Mouse (Mus musculus): ENCODE measurements at regions not wholly inside any gene's neighbourhood (a gene's known extent, or its start where the extent isn't known, plus 50 kb on each side); places are given as distances from the start of the nearest gene placed in this dataset.

DNA sequence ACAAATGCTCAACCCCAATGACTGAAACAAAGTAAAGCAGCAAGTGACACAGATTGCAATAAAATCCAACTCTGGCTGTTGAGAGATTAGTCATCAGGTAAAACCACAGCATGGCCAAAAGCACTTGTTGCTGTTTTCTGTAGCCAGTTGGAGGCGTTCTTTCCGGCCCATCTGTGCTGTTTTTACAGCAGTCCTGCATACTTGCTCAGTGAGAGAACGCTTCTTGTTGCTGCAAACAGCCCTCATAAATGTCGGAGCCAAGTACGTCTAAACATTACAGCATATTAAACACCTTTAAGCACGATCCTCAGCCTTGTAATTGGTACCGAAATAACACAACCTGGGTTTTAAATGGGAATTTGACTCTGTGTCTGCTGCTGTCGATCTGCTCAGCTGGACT lies 65.6 kb upstream of the Hs3st3a1 start:
- no peaks in the 10 kb centered on the region for H3K27me3 ChIP-seq
- 70% methylated on average over 8 of the region's 8 CpGs for WGBS (ENCODE audit: insufficient replicate concordance)
- no peaks in the 10 kb centered on the region for H3K36me3 ChIP-seq
- H3K4me3 ChIP-seq (replicated peaks), result no peak overlapping the region
- H3K4me2 ChIP-seq, result no peak overlapping the region
- H3K4me1 ChIP-seq (replicated peaks), result no peaks in the 10 kb centered on the region
- DNase-seq (no peak), ATAC-seq (ENCODE audit: low read depth) (no peak)
- H3K9ac ChIP-seq, result no peak overlapping the region
- no peak overlapping the region for H3K27ac ChIP-seq
- H3K9me3 ChIP-seq (replicated peaks), result no peaks in the 10 kb centered on the region

DNA sequence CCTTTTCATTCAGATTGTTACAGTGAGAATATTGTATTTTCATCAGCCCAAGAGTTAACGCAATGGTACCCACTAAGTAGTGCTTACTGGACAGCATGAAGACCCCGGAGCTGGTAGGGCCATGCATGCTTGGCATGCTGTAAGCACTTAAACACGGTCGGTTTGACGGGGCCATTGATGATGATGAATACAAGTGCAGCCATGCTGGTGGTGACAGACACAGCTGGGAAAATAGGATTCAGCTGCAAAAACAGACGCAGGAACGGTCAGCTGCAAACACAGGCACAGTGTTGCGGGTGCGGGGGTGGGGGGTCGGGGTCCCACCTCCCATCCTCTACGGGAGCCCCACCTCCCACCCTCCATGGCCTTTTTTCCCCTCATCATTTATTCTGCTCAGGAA lies 99.7 kb upstream of the Hs3st3a1 start:
- no peaks in the 10 kb centered on the region for H3K4me1 ChIP-seq (replicated peaks)
- no peaks in the 10 kb centered on the region for H3K36me3 ChIP-seq
- ATAC-seq (ENCODE audit: low read depth) (no peak), DNase-seq (no peak)
- no peak overlapping the region for H3K27ac ChIP-seq
- no peak overlapping the region for H3K4me3 ChIP-seq (replicated peaks)
- H3K27me3 ChIP-seq, result no peaks in the 10 kb centered on the region
- 71% methylated on average over 11 of the region's 11 CpGs for WGBS (ENCODE audit: insufficient replicate concordance)
- H3K4me2 ChIP-seq, result no peak overlapping the region
- no peak overlapping the region for H3K9ac ChIP-seq
- H3K9me3 ChIP-seq (replicated peaks), result no peaks in the 10 kb centered on the region

DNA sequence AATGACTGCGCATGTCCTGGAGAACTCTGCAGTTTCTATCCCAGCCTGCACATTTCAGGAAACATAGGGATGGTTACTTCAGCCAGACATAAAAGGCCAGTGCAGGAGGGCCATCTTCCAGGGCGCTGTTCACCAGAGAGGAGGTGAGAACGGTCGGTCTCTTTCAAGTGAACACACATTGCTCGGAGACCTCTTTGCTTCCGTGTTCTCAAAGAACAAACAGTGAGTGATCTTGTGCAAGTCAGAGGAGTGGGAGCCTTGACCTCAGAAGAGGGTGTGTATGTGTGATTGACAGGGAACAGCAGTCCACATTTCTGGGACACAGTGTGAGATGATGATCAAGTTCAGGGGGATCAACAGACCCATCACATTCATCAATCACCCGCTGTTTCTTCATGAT lies 102.7 kb upstream of the Hs3st3a1 start:
- Histone ChIP-seq H3K9me3 (replicated peaks) (no peaks in the 10 kb centered on the region), H3K27ac (no peak overlapping the region), H3K36me3 (no peaks in the 10 kb centered on the region), H3K4me3 (replicated peaks) (no peak overlapping the region), H3K9ac (no peak overlapping the region), H3K4me1 (replicated peaks) (no peaks in the 10 kb centered on the region), H3K4me2 (no peak overlapping the region), H3K27me3 (no peaks in the 10 kb centered on the region)
- 71% methylated on average over 7 of the region's 7 CpGs for WGBS (ENCODE audit: insufficient replicate concordance)
- DNase-seq (no peak), ATAC-seq (ENCODE audit: low read depth) (no peak)

GRCm38 (mm10) chr11:64331811-64332210 lies 103.3 kb upstream of the Hs3st3a1 start:
- WGBS (ENCODE audit: insufficient replicate concordance), result 59% methylated on average over 5 of the region's 5 CpGs

DNA sequence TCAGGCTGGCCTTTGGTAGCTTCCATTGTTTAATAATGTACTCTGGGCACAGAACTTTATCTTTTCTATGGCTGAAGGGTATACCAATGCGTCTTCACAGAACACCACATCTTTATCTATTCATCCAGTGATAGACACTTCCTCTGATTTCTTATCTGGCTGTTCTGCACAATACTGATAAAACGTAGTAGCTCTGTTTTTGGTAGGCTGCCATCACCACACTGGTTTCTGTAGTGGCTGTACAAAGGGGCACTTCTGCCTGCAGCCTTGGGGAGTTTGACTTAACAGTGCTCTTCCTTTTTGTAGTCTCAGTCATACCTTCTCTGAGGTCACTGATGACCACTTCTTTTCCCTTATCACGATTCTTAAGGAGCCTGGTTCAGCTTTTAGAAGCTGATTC lies 106.0 kb upstream of the Hs3st3a1 start:
- ATAC-seq (ENCODE audit: low read depth) (no peak), DNase-seq (no peak)
- H3K27ac ChIP-seq, result no peak overlapping the region
- 4% methylated on average over 3 of the region's 3 CpGs for WGBS (ENCODE audit: insufficient replicate concordance)
- no peak overlapping the region for H3K9ac ChIP-seq
- no peaks in the 10 kb centered on the region for H3K36me3 ChIP-seq
- H3K4me1 ChIP-seq (replicated peaks), result no peaks in the 10 kb centered on the region
- H3K4me2 ChIP-seq, result no peak overlapping the region
- no peaks in the 10 kb centered on the region for H3K27me3 ChIP-seq
- no peaks in the 10 kb centered on the region for H3K9me3 ChIP-seq (replicated peaks)
- H3K4me3 ChIP-seq (replicated peaks), result no peak overlapping the region

More at GRCm38 (mm10) chr11:64331811-64332210, 103.3 kb upstream of the Hs3st3a1 start:
- no peaks in the 10 kb centered on the region for H3K27me3 ChIP-seq
- ATAC-seq (ENCODE audit: low read depth) (no peak), DNase-seq (no peak)
- no peak overlapping the region for H3K9ac ChIP-seq
- no peak overlapping the region for H3K4me2 ChIP-seq
- no peaks in the 10 kb centered on the region for H3K36me3 ChIP-seq
- no peak overlapping the region for H3K27ac ChIP-seq
- no peaks in the 10 kb centered on the region for H3K4me1 ChIP-seq (replicated peaks)
- no peaks in the 10 kb centered on the region for H3K9me3 ChIP-seq (replicated peaks)
- no peak overlapping the region for H3K4me3 ChIP-seq (replicated peaks)

GRCm38 (mm10) chr11:64327771-64328170 lies 107.4 kb upstream of the Hs3st3a1 start:
- H3K27ac ChIP-seq, result no peak overlapping the region
- no peaks in the 10 kb centered on the region for H3K4me1 ChIP-seq (replicated peaks)
- no peaks in the 10 kb centered on the region for H3K9me3 ChIP-seq (replicated peaks)
- no peak overlapping the region for H3K4me2 ChIP-seq
- 82% methylated on average over 3 of the region's 3 CpGs for WGBS (ENCODE audit: insufficient replicate concordance)
- H3K9ac ChIP-seq, result no peak overlapping the region
- ATAC-seq (ENCODE audit: low read depth), result no peak
- no peaks in the 10 kb centered on the region for H3K27me3 ChIP-seq
- no peak overlapping the region for H3K4me3 ChIP-seq (replicated peaks)
- DNase-seq, result no peak
- no peaks in the 10 kb centered on the region for H3K36me3 ChIP-seq

- 60% methylated on average over 7 of the region's 7 CpGs for WGBS (ENCODE audit: insufficient replicate concordance)
These were observed 108.5 kb upstream of the Hs3st3a1 start for GRCm38 (mm10) chr11:64326646-64327045.

DNA sequence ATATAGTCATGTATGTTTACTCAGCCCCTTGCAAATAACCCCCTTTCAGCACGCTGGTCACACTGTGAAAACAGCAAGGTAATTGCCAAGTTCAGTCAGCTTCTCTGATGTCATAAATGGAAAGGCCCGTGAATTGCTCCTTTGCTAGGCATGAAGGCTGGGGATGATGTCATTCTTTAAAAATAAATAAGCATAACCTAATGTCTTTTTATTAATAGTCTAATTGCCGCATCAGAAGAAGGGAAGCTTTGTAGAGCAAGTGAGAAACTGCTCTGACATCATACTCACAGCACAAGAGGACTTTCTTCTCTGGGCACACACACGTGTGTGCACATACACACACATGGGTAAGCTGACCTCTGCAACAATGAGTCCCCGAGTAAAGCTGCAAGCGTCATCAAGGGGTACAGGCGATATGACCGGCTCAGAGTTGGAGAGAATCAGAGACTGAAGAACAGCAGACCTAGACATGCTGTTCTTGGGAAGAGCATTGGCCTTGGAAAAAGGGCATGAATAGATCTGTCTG lies 113.2 kb upstream of the Hs3st3a1 start:
- Histone ChIP-seq H3K4me2 (no peak overlapping the region), H3K36me3 (no peaks in the 10 kb centered on the region), H3K9me3 (replicated peaks) (no peaks in the 10 kb centered on the region), H3K27ac (no peak overlapping the region), H3K4me1 (replicated peaks) (no peaks in the 10 kb centered on the region), H3K4me3 (replicated peaks) (no peak overlapping the region), H3K9ac (no peak overlapping the region), H3K27me3 (no peaks in the 10 kb centered on the region)
- ATAC-seq (ENCODE audit: low read depth) (no peak), DNase-seq (no peak)
- 74% methylated on average over 8 of the region's 8 CpGs for WGBS (ENCODE audit: insufficient replicate concordance)

More at GRCm38 (mm10) chr11:64326646-64327045, 108.5 kb upstream of the Hs3st3a1 start:
- Histone ChIP-seq H3K27ac (no peak overlapping the region), H3K4me2 (no peak overlapping the region), H3K36me3 (no peaks in the 10 kb centered on the region), H3K9me3 (replicated peaks) (no peaks in the 10 kb centered on the region), H3K4me1 (replicated peaks) (no peaks in the 10 kb centered on the region), H3K27me3 (no peaks in the 10 kb centered on the region), H3K4me3 (replicated peaks) (no peak overlapping the region), H3K9ac (no peak overlapping the region)
- no peak for ATAC-seq (ENCODE audit: low read depth)
- DNase-seq, result no peak

DNA sequence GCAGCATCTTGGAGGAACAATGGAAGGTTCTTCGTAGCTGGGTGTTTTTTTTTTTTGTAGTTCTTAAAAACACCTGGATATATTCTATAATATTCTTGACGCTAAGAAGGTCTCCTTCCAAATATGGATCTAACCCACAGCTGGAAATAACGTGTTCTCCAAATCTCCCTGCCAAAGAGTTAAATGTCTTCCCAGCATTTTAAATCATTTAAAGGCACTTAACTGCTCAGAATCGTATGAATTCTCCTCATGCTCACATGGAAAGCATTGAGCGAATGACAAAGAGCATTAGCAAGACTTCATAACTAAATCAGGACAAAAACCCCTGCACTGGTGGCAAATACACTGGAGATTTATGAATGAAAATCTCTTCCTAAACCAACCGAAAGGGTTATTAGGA lies 117.7 kb upstream of the Hs3st3a1 start:
- Histone ChIP-seq H3K9ac (no peak overlapping the region), H3K27me3 (no peaks in the 10 kb centered on the region), H3K9me3 (replicated peaks) (no peaks in the 10 kb centered on the region), H3K36me3 (no peaks in the 10 kb centered on the region), H3K4me1 (replicated peaks) (no peaks in the 10 kb centered on the region), H3K4me2 (no peak overlapping the region), H3K27ac (no peak overlapping the region), H3K4me3 (replicated peaks) (no peak overlapping the region)
- DNase-seq (no peak), ATAC-seq (ENCODE audit: low read depth) (no peak)
- WGBS (ENCODE audit: insufficient replicate concordance), result 61% methylated on average over 6 of the region's 6 CpGs

- no peaks in the 10 kb centered on the region for H3K36me3 ChIP-seq
- no peak overlapping the region for H3K4me3 ChIP-seq (replicated peaks)
- no peaks in the 10 kb centered on the region for H3K4me1 ChIP-seq (replicated peaks)
- DNase-seq, result no peak
- no peak overlapping the region for H3K9ac ChIP-seq
- no peak overlapping the region for H3K4me2 ChIP-seq
- H3K9me3 ChIP-seq (replicated peaks), result no peaks in the 10 kb centered on the region
- no peak overlapping the region for H3K27ac ChIP-seq
- WGBS (ENCODE audit: insufficient replicate concordance), result 51% methylated on average over 5 of the region's 5 CpGs
- H3K27me3 ChIP-seq, result no peaks in the 10 kb centered on the region
- ATAC-seq (ENCODE audit: low read depth), result no peak
These were observed 120.1 kb upstream of the Hs3st3a1 start for GRCm38 (mm10) chr11:64314997-64315396.

GRCm38 (mm10) chr11:64313241-64313640 lies 121.9 kb upstream of the Hs3st3a1 start:
- no peak overlapping the region for H3K9ac ChIP-seq
- no peak overlapping the region for H3K4me2 ChIP-seq
- ATAC-seq (ENCODE audit: low read depth), result no peak
- 61% methylated on average over 5 of the region's 5 CpGs for WGBS (ENCODE audit: insufficient replicate concordance)
- H3K27ac ChIP-seq, result no peak overlapping the region
- no peaks in the 10 kb centered on the region for H3K4me1 ChIP-seq (replicated peaks)
- H3K9me3 ChIP-seq (replicated peaks), result no peaks in the 10 kb centered on the region
- no peak overlapping the region for H3K4me3 ChIP-seq (replicated peaks)
- no peak for DNase-seq
- H3K27me3 ChIP-seq, result no peaks in the 10 kb centered on the region
- H3K36me3 ChIP-seq, result no peaks in the 10 kb centered on the region

DNA sequence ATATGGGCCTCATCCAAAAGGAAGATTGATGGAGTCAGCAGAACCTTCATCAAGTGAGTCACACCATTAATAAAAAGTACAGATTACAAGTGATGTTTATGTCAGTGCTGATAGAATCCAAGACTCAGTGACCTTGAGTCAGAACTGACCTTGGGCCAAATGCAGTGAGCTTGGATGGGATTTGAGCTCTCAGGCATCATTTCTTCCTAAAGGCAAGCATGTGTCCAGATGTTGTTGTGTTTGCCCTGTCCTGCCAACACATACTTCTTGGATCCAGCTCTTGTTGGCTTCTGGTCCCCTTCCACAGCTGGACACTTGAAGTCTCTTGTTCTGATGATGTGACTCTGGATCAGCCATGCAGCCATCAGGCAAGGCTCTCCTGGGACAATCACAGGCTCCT lies 125.3 kb upstream of the Hs3st3a1 start:
- Histone ChIP-seq H3K4me2 (no peak overlapping the region), H3K4me1 (replicated peaks) (no peaks in the 10 kb centered on the region), H3K9ac (no peak overlapping the region), H3K36me3 (no peaks in the 10 kb centered on the region), H3K9me3 (replicated peaks) (no peaks in the 10 kb centered on the region), H3K27ac (no peak overlapping the region), H3K4me3 (replicated peaks) (no peak overlapping the region), H3K27me3 (no peaks in the 10 kb centered on the region)
- ATAC-seq (ENCODE audit: low read depth), result no peak
- DNase-seq, result no peak
